Mouse (Mus musculus) erythroblast, embryonic 14.5 days (primary cell): ENCODE measurements around the gene Srsf5.

Experiments used
- GATA1 ChIP-seq: IDR thresholded peaks from 2 replicates; pipeline ENCODE4 v1.6.1; 2012; ENCODE audit warnings: low read length, inconsistent platforms, mixed read lengths
- TAL1 ChIP-seq: IDR thresholded peaks from 3 replicates; pipeline ENCODE4 v1.6.1; 2012; ENCODE audit warnings: low read length, inconsistent platforms, mixed read lengths

GRCm38 (mm10) chr12:80938642-80939041 lies 6.7 kb upstream of the Srsf5 start:
- no peak for TF ChIP-seq TAL1
- TF ChIP-seq GATA1, result no peak
